Mouse (Mus musculus) hindbrain, embryonic 16.5 days (tissue): ENCODE results near the gene Ccdc59. TPM values are rescaled to one million over a fixed set of nuclear protein-coding genes. Genes with fewer than 3 reads are reported as not detected.
A peak's percentile ranks its signal among the peaks of the same experiment; 100 is the strongest.

Experiments used
- ATAC-seq: fragments of 200-750 bp; cut with Nextera tagmentation; 2 replicates; pipeline ENCODE4 v1.8.0; 2017; ENCODE audit warnings: moderate TSS enrichment, moderate library complexity
- H3K27ac ChIP-seq: fragments of 300-500 bp; sonication (generic); 2 replicates; pipeline ENCODE4 v1.5.1; 2014; ENCODE audit warnings: low read depth, mild to moderate bottlenecking, control low read depth, low read length, moderate library complexity
- H3K27me3 ChIP-seq: fragments of 300-500 bp; sonication (generic); replicated peaks from 2 replicates; pipeline ENCODE4 v1.6.1; 2014; ENCODE audit warnings: low read length; ENCODE audit not compliant: control insufficient read depth, insufficient read depth
- H3K36me3 ChIP-seq: fragments of 300-500 bp; sonication (generic); 2 replicates; pipeline ENCODE4 v1.6.1; 2014; ENCODE audit warnings: mild to moderate bottlenecking, low read length, moderate library complexity, mixed read lengths; ENCODE audit not compliant: control insufficient read depth, insufficient read depth
- H3K4me1 ChIP-seq: fragments of 300-500 bp; sonication (generic); 2 replicates; pipeline ENCODE4 v1.6.1; 2014; ENCODE audit warnings: low read depth, low read length; ENCODE audit not compliant: control insufficient read depth, insufficient read depth
- H3K4me2 ChIP-seq: fragments of 300-500 bp; sonication (generic); 2 replicates; pipeline ENCODE4 v1.6.1; 2014; ENCODE audit warnings: mild to moderate bottlenecking, low read length, control low read depth, moderate library complexity
- H3K4me3 ChIP-seq: fragments of 300-500 bp; sonication (generic); 2 replicates; pipeline ENCODE4 v1.5.1; 2014; ENCODE audit warnings: mild to moderate bottlenecking, low read length, control low read depth, moderate library complexity
- H3K9ac ChIP-seq: fragments of 300-500 bp; sonication (generic); 2 replicates; pipeline ENCODE4 v1.6.1; 2014; ENCODE audit warnings: low read depth, mild to moderate bottlenecking, control low read depth, low read length, moderate library complexity
- H3K9me3 ChIP-seq: fragments of 300-500 bp; sonication (generic); 2 replicates; pipeline ENCODE4 v1.6.1; 2014; ENCODE audit warnings: mild to moderate bottlenecking, low read length, moderate library complexity; ENCODE audit not compliant: control insufficient read depth
- WGBS: fragments of 180-500 bp; shearing (Covaris S2); extraction: QIAGEN DNeasy Blood & Tissue Kit; methylation state at CpG from one replicate; pipeline ENCODE4 v1.1.7; 2014; 5-methylcytosine and 5-hydroxymethylcytosine counted together
- polyA plus RNA-seq: library from polyadenylated mRNA; unstranded; fragments of >200 nt; fragmentation: Nextera tagmentation; extraction: Ambion mirVana; gene quantifications from 2 replicates; pipeline ENCODE4 v1.2.1, GENCODE M21; 2015

Gene Ccdc59
- polyA plus RNA-seq, 1 experiment from 2014 or later, result 36.4 TPM

- H3K27ac ChIP-seq, result no peak overlapping the region
- no peaks in the 10 kb centered on the region for H3K27me3 ChIP-seq
- WGBS, result 88% methylated on average over 7 of the region's 7 CpGs
- peaks cover 14% of the 10 kb centered on the region for H3K4me1 ChIP-seq
- H3K36me3 ChIP-seq, result peaks cover 18% of the 10 kb centered on the region
- H3K4me3 ChIP-seq, result no peak overlapping the region
- H3K9me3 ChIP-seq, result no peaks in the 10 kb centered on the region
- peak overlapping the region; percentile 65 for H3K4me2 ChIP-seq
- no peak for ATAC-seq
- H3K9ac ChIP-seq, result no peak overlapping the region
Measured at GRCm38 (mm10) chr10:105842574-105842973, 1.7 kb downstream of the Ccdc59 start.

GRCm38 (mm10) chr10:105850286-105850685 is 9.4 kb downstream of the Ccdc59 start:
- 78% methylated on average over 5 of the region's 5 CpGs for WGBS
- 0 out of 2 replicates have a peak, but pooled peaks have one; percentile 61 for ATAC-seq
- no peaks in the 10 kb centered on the region for H3K27me3 ChIP-seq
- H3K36me3 ChIP-seq, result peaks cover 15% of the 10 kb centered on the region
- no peak overlapping the region for H3K4me3 ChIP-seq
- H3K9ac ChIP-seq, result no peak overlapping the region
- no peaks in the 10 kb centered on the region for H3K9me3 ChIP-seq
- no peaks in the 10 kb centered on the region for H3K4me1 ChIP-seq
- H3K27ac ChIP-seq, result no peak overlapping the region
- no peak overlapping the region for H3K4me2 ChIP-seq

GRCm38 (mm10) chr10:105851136-105851535 is 10.3 kb downstream of the Ccdc59 start:
- no peaks in the 10 kb centered on the region for H3K4me1 ChIP-seq
- WGBS, result 81% methylated on average over 4 of the region's 4 CpGs
- no peak for ATAC-seq
- no peaks in the 10 kb centered on the region for H3K27me3 ChIP-seq
- no peak overlapping the region for H3K4me2 ChIP-seq
- no peak overlapping the region for H3K9ac ChIP-seq
- H3K9me3 ChIP-seq, result no peaks in the 10 kb centered on the region
- H3K36me3 ChIP-seq, result peaks cover 14% of the 10 kb centered on the region
- no peak overlapping the region for H3K4me3 ChIP-seq
- no peak overlapping the region for H3K27ac ChIP-seq

GRCm38 (mm10) chr10:105867312-105867711 is 26.4 kb downstream of the Ccdc59 start:
- Histone ChIP-seq H3K27me3 (no peaks in the 10 kb centered on the region), H3K4me3 (no peak overlapping the region), H3K4me2 (no peak overlapping the region), H3K9me3 (no peaks in the 10 kb centered on the region), H3K36me3 (no peaks in the 10 kb centered on the region), H3K4me1 (no peaks in the 10 kb centered on the region), H3K27ac (no peak overlapping the region), H3K9ac (no peak overlapping the region)
- ATAC-seq, result no peak
- WGBS, result 52% methylated on average over 4 of the region's 4 CpGs

Other genes with a start within 250 kb of the Ccdc59 start
- gene Mettl25, start 313 bp downstream of the Ccdc59 start, polyA plus RNA-seq, result 13.4 and 14.3 TPM in 2 replicates